In the genomic region with DNA sequence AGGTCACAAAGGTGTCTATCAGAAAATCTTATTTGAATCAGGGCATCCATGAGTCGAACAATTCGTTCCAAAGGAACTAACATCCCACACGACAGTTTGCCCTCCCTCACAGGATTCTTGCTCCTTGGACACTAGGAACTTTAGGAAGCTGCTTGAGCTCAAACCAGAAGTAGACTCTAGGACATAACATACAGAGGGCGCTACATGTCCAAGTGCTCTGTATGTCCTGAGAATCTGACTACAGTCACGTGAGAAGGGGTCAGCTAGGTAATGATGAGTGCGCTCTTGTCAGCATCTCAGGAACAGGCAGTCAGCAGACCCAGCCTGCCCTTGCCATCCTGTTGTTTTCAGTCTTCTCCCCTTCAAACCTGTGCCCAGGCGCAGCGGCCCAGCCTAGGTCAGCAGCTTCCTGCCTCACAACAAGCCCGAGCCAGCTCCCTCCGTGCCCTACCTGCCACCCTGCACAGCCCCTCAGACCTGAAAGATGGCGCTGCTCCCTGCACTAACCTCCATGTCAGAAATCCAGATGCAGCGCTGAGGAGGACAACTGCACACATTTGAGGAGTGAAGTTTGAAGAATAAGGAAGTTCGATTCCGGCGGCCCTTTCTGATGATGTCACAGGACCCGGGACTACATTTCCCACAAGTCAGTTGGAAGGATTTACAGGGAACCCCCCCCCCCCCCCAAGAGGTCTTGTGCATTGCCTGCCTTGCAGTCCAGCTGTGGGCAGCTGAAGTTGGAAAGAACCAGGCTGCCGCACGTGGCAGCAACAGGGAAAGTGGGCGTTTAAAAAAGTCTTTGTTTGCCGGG, we compare ENCODE assay signal across 8 mouse cellular contexts. TPM values are rescaled to one million over a fixed set of nuclear protein-coding genes. Genes with fewer than 3 reads are reported as not detected.
DNase-seq lines count a peak whose midpoint lies in the region; ATAC-seq and TF ChIP-seq lines count a peak whose summit lies in the region.

A gene (minus strand): TSS at position 642 of the 811 bp plus-strand sequence.

- no peaks in the 10 kb centered on the region for H3K27me3 ChIP-seq in embryonic facial prominence, embryonic 13.5 days
- no peaks in the 10 kb centered on the region for H3K27me3 ChIP-seq in kidney, adult 2 months (replicated peaks; ENCODE audit: control insufficient read depth, insufficient read depth, low read length)
- no peaks in the 10 kb centered on the region for H3K27me3 ChIP-seq in limb, embryonic 12.5 days
- no peaks in the 10 kb centered on the region for H3K27me3 ChIP-seq in midbrain, embryonic 15.5 days (replicated peaks)
- no peaks in the 10 kb centered on the region for H3K27me3 ChIP-seq in spleen, adult 2 months (ENCODE audit: control insufficient read depth, insufficient read depth, low read length)

- DNase-seq in 3134 (ENCODE audit: extremely low read depth, insufficient read length, low spot score), result peak; percentile 58
- DNase-seq in adrenal gland, postnatal 36 days, result peak; percentile 90 to 91
- DNase-seq in heart, adult 18-20 months, result peak; percentile 92 to 98
- DNase-seq in kidney, adult 2 months, result peak; percentile 95
- DNase-seq in spleen, adult 2 months (ENCODE audit: low read depth in 1 of 2, low spot score in 2 of 2), result peak; percentile 90

- TF ChIP-seq CTCF in kidney, adult 2 months (conservative IDR thresholded peaks at IDR 0.05; ENCODE audit: insufficient read depth, insufficient read length, low read depth, low read length), result 0 out of 2 replicates have a peak, but pooled peaks have one; percentile 10
- TF ChIP-seq CTCF in spleen, adult 2 months (IDR thresholded peaks at IDR 0.05; ENCODE audit: extremely low read depth, insufficient read depth, insufficient read length, insufficient replicate concordance), result no peak

- 0 out of 2 replicates have a peak, but pooled peaks cover 6% of the 10 kb centered on the region for H3K36me3 ChIP-seq in embryonic facial prominence, embryonic 13.5 days
- no peaks in the 10 kb centered on the region for H3K36me3 ChIP-seq in kidney, adult 2 months (ENCODE audit: control insufficient read depth, insufficient read depth, low read length)
- H3K36me3 ChIP-seq in limb, embryonic 12.5 days, result no peaks in the 10 kb centered on the region
- H3K36me3 ChIP-seq in midbrain, embryonic 15.5 days (replicated peaks), result no peaks in the 10 kb centered on the region
- H3K36me3 ChIP-seq in spleen, adult 2 months (ENCODE audit: control insufficient read depth, insufficient read depth, low read length), result no peaks in the 10 kb centered on the region; the same call in 1 of the 2 replicates

- peak within 1 kb of the TSS; percentile 68 for H3K27ac ChIP-seq in embryonic facial prominence, embryonic 13.5 days
- H3K27ac ChIP-seq in kidney, adult 2 months (ENCODE audit: insufficient read depth, low read depth, low read length), result peak within 1 kb of the TSS; percentile 83
- H3K27ac ChIP-seq in limb, embryonic 12.5 days, result peak within 1 kb of the TSS; percentile 69
- H3K27ac ChIP-seq in midbrain, embryonic 15.5 days, result peak within 1 kb of the TSS; percentile 76
- H3K27ac ChIP-seq in spleen, adult 2 months (ENCODE audit: insufficient read depth, low read length), result peak within 1 kb of the TSS; percentile 79

- peak within 1 kb of the TSS; percentile 85 for H3K9ac ChIP-seq in embryonic facial prominence, embryonic 13.5 days
- peak within 1 kb of the TSS; percentile 75 for H3K9ac ChIP-seq in limb, embryonic 12.5 days (replicated peaks)
- peak within 1 kb of the TSS; percentile 78 for H3K9ac ChIP-seq in midbrain, embryonic 15.5 days

- peak within 1 kb of the TSS; percentile 79 for H3K4me3 ChIP-seq in embryonic facial prominence, embryonic 13.5 days
- peak within 1 kb of the TSS; percentile 97 for H3K4me3 ChIP-seq in kidney, adult 2 months (ENCODE audit: insufficient read depth, low read depth, low read length)
- peak within 1 kb of the TSS; percentile 72 for H3K4me3 ChIP-seq in limb, embryonic 12.5 days (replicated peaks)
- peak within 1 kb of the TSS; percentile 88 for H3K4me3 ChIP-seq in midbrain, embryonic 15.5 days
- peak within 1 kb of the TSS; percentile 97 for H3K4me3 ChIP-seq in spleen, adult 2 months (ENCODE audit: extremely low read depth, insufficient read depth, insufficient read length)

- peaks cover 4% of the 10 kb centered on the region; the same call in 1 of the 2 replicates for H3K4me1 ChIP-seq in embryonic facial prominence, embryonic 13.5 days
- H3K4me1 ChIP-seq in kidney, adult 2 months (ENCODE audit: control insufficient read depth, insufficient read depth, low read length), result 0 out of 2 replicates have a peak, but pooled peaks cover 2% of the 10 kb centered on the region
- H3K4me1 ChIP-seq in limb, embryonic 12.5 days (replicated peaks), result peaks cover 4% of the 10 kb centered on the region; the same call in 1 of the 2 replicates
- H3K4me1 ChIP-seq in midbrain, embryonic 15.5 days, result peaks cover 8% of the 10 kb centered on the region
- peaks cover 4% of the 10 kb centered on the region for H3K4me1 ChIP-seq in spleen, adult 2 months (ENCODE audit: control insufficient read depth, insufficient read depth, insufficient read length)

- H3K9me3 ChIP-seq in embryonic facial prominence, embryonic 13.5 days, result no peaks in the 10 kb centered on the region
- peaks cover 6% of the 10 kb centered on the region for H3K9me3 ChIP-seq in limb, embryonic 12.5 days
- no peaks in the 10 kb centered on the region for H3K9me3 ChIP-seq in midbrain, embryonic 15.5 days

- WGBS in embryonic facial prominence, embryonic 13.5 days, result 3% methylated on average over 20 of the region's 20 CpGs
- WGBS in kidney, adult 2 months, result 2% methylated on average over 20 of the region's 20 CpGs
- 5% methylated on average over 20 of the region's 20 CpGs for WGBS in limb, embryonic 12.5 days
- WGBS in midbrain, embryonic 15.5 days, result 2% methylated on average over 20 of the region's 20 CpGs
- 2% methylated on average over 20 of the region's 20 CpGs for WGBS in spleen, adult 2 months

- ATAC-seq in embryonic facial prominence, embryonic 13.5 days (ENCODE audit: insufficient number of reproducible peaks, insufficient read depth, low FRiP score, low TSS enrichment, low read depth), result peak; percentile 88
- ATAC-seq in limb, embryonic 12.5 days (ENCODE audit: insufficient number of reproducible peaks, insufficient read depth, low FRiP score, low TSS enrichment, low read depth), result peak; percentile 91
- peak; percentile 99 for ATAC-seq in midbrain, embryonic 15.5 days (replicated peaks)

- peak within 1 kb of the TSS; percentile 75 for H3K4me2 ChIP-seq in embryonic facial prominence, embryonic 13.5 days
- peak within 1 kb of the TSS; percentile 62 for H3K4me2 ChIP-seq in limb, embryonic 12.5 days
- H3K4me2 ChIP-seq in midbrain, embryonic 15.5 days, result peak within 1 kb of the TSS; percentile 61

- TF ChIP-seq POLR2A in kidney, adult 2 months (IDR thresholded peaks at IDR 0.05; ENCODE audit: low read depth, low read length), result no peak
- TF ChIP-seq POLR2A in spleen, adult 2 months (IDR thresholded peaks at IDR 0.05; ENCODE audit: low read depth, low read length), result no peak

RNA-seq across cellular contexts. Expression of the gene that starts here (rescaled TPM):
- 1 to 10 TPM; 7.5 to 7.7 TPM for total RNA-seq in adrenal gland, postnatal 36 days (2021)
- polyA plus RNA-seq in embryonic facial prominence, embryonic 13.5 days (2015; fragmentation: Nextera tagmentation; extraction: Ambion mirVana), result 4.7 and 5.4 TPM in 2 replicates
- total RNA-seq in heart, adult 18-20 months (2021), result 1 to 10 TPM; 3.5 to 3.7 TPM
- polyA plus RNA-seq in kidney, adult 2 months (2012; rRNA removed), result 0.49 and 0.86 TPM in 2 replicates
- 5.3 TPM in 2 replicates for polyA plus RNA-seq in limb, embryonic 12.5 days (2016; fragmentation: Nextera tagmentation; extraction: Ambion mirVana)
- polyA plus RNA-seq in midbrain, embryonic 15.5 days (2015; fragmentation: Nextera tagmentation; extraction: Ambion mirVana), result 4.7 and 4.9 TPM in 2 replicates
- 0.29 and 0.33 TPM in 2 replicates for polyA plus RNA-seq in spleen, adult 2 months (2012; rRNA removed)

Comparison
In these comparisons a context has a peak if more than half of its experiments do, and no peak if none do; other contexts are left out.
1. Peak in every context shown above with its lines: DNase-seq, ATAC-seq, H3K4me3 ChIP-seq and H3K27ac ChIP-seq.
2. Peak in DNase-seq, H3K4me3 ChIP-seq and H3K27ac ChIP-seq in kidney, adult 2 months; RNA of the gene not detected or under 1 TPM.
3. Peak in DNase-seq, H3K4me3 ChIP-seq and H3K27ac ChIP-seq in spleen, adult 2 months; RNA of the gene not detected or under 1 TPM.